Mouse (Mus musculus) intestine, postnatal 0 days (tissue): ENCODE measurements around the gene Trmt10a. TPM values are rescaled to one million over a fixed set of nuclear protein-coding genes. Genes with fewer than 3 reads are reported as not detected.

Experiments used
- ATAC-seq: fragments of 200-750 bp; cut with Nextera tagmentation; 2 replicates; pipeline ENCODE4 v1.8.0; 2017; ENCODE audit warnings: mild to moderate bottlenecking, moderate TSS enrichment, moderate library complexity
- H3K27ac ChIP-seq: fragments of 300-500 bp; sonication (generic); 2 replicates; pipeline ENCODE4 v1.5.1; 2014; ENCODE audit warnings: mild to moderate bottlenecking, low read depth, low read length, moderate library complexity
- H3K27me3 ChIP-seq: fragments of 300-500 bp; sonication (generic); replicated peaks from 2 replicates; pipeline ENCODE4 v1.6.1; 2014; ENCODE audit warnings: low read length, mixed read lengths; ENCODE audit not compliant: control insufficient read depth, insufficient read depth
- H3K36me3 ChIP-seq: fragments of 300-500 bp; sonication (generic); 2 replicates; pipeline ENCODE4 v1.6.1; 2014; ENCODE audit warnings: mild to moderate bottlenecking, moderate library complexity; ENCODE audit not compliant: control insufficient read depth, insufficient read depth
- H3K4me1 ChIP-seq: fragments of 300-500 bp; sonication (generic); replicated peaks from 2 replicates; pipeline ENCODE4 v1.6.1; 2014; ENCODE audit warnings: antibody characterized with exemption, low read length, mixed read lengths; ENCODE audit not compliant: control insufficient read depth, insufficient read depth
- H3K4me2 ChIP-seq: fragments of 300-500 bp; sonication (generic); replicated peaks from 2 replicates; pipeline ENCODE4 v1.6.1; 2014; ENCODE audit warnings: low read depth, mild to moderate bottlenecking, moderate library complexity
- H3K4me3 ChIP-seq: fragments of 300-500 bp; sonication (generic); 2 replicates; pipeline ENCODE4 v1.5.1; 2014; ENCODE audit warnings: low read depth, low read length
- H3K9ac ChIP-seq: fragments of 300-500 bp; sonication (generic); 2 replicates; pipeline ENCODE4 v1.6.1; 2014; ENCODE audit warnings: mild to moderate bottlenecking, low read depth, low read length
- H3K9me3 ChIP-seq: fragments of 300-500 bp; sonication (generic); 2 replicates; pipeline ENCODE4 v1.6.1; 2016; ENCODE audit warnings: mixed run types; ENCODE audit not compliant: control insufficient read depth
- CTCF ChIP-seq: sonication (generic); IDR thresholded peaks from 2 replicates; pipeline ENCODE4 v1.5.1; 2016; ENCODE audit warnings: low read depth, mild to moderate bottlenecking, control low read depth, antibody characterized with exemption, moderate library complexity
- WGBS: fragments of 180-500 bp; shearing (Covaris S2); extraction: QIAGEN DNeasy Blood & Tissue Kit; methylation state at CpG from one replicate; pipeline ENCODE4 v1.1.7; 2014; 5-methylcytosine and 5-hydroxymethylcytosine counted together
- polyA plus RNA-seq: library from polyadenylated mRNA; unstranded; fragments of >200 nt; fragmentation: Nextera tagmentation; extraction: Ambion mirVana; gene quantifications from 2 replicates; pipeline ENCODE4 v1.2.1, GENCODE M21; 2015

Gene Trmt10a
- polyA plus RNA-seq, 1 experiment from 2014 or later = 4.3 TPM

DNA sequence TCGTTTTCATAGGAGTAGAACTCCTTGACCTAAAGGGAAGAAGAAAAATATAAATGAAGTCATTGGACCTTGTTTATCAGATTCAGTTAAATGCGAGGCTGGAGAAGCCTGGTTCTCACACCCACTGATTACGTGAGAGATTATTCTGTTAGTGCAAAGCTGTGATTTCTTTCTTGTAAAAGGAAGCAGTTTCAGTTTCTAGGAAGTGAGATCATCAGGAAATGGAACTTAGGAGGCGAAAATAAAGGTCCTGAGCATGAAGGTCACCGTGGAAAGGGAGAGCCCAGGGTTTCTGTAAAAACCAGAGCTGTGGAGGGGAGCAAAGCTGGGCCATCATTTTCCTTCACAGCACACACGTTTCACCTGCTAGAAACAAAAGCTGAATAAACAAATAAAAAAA is 24.9 kb upstream of the Trmt10a start:
- Histone ChIP-seq H3K27ac (peak overlapping the region; percentile 58), H3K4me2 (no peak overlapping the region), H3K4me1 (no peaks in the 10 kb centered on the region; the same call in 1 of the 2 replicates), H3K4me3 (no peak overlapping the region), H3K27me3 (no peaks in the 10 kb centered on the region), H3K9me3 (no peaks in the 10 kb centered on the region), H3K9ac (0 out of 2 replicates have a peak overlapping the region, but pooled peaks have one; percentile 22), H3K36me3 (peaks cover 36% of the 10 kb centered on the region)
- no peak for TF ChIP-seq CTCF
- WGBS = 51% methylated on average over 6 of the region's 6 CpGs
- ATAC-seq = no peak

DNA sequence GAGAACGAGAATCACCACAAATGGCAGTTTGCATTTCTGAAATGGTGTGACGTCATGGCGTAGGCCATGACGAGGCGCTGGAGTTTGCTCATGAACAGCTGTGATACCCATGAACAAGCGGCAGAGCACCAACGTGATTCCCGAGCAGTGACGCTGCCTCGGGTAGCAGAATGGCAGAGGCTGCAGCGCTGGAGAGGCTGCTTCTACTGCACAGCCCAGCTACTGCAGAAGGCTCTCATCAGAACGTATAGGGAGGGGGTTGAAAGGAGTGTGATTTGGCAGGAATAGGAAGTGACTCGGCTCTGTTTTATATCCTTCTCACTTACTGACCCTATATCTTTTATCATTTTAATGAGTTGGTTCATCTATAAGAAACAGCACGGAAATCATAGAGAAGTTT is 24.4 kb upstream of the Trmt10a start:
- H3K9me3 ChIP-seq = no peaks in the 10 kb centered on the region
- H3K9ac ChIP-seq = 0 out of 2 replicates have a peak overlapping the region, but pooled peaks have one; percentile 22
- H3K4me2 ChIP-seq = no peak overlapping the region
- H3K4me1 ChIP-seq = no peaks in the 10 kb centered on the region; the same call in 1 of the 2 replicates
- no peaks in the 10 kb centered on the region for H3K27me3 ChIP-seq
- ATAC-seq = no peak
- TF ChIP-seq CTCF = no peak
- peak overlapping the region; percentile 58 for H3K27ac ChIP-seq
- no peak overlapping the region for H3K4me3 ChIP-seq
- peaks cover 36% of the 10 kb centered on the region for H3K36me3 ChIP-seq
- WGBS = 70% methylated on average over 14 of the region's 14 CpGs

DNA sequence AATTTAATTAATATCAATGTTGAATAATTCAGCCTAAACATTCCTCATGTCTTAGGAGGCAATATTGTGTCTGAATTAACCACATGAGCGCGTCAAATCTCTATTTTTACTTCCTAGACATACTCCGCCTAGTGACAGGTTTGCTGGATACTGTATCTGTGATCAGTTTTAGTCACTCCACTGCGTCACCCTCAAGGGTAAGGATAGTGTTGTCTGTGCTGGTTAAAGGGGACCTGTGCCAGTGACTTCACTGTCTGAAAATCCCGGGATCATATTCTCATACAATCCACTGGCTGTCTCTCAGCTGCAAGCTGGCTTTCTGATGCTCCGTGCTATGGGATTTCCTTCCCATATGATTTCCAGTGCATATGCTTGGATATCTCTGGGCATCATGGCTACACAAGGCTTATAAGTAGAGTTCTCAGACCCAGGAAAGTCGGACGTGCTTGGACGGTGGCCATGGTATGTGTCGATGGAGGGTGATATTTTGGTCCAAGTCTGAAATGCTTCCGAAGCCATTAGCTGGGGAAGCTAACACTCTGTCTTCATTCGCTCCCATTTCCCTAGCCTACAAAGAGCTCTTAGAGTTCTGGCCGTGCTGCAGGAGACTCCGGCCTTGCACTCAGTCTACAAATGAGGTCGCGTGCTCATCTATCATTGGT is 23.7 kb upstream of the Trmt10a start:
- Histone ChIP-seq H3K4me1 (no peaks in the 10 kb centered on the region; the same call in 1 of the 2 replicates), H3K9me3 (no peaks in the 10 kb centered on the region), H3K36me3 (peaks cover 33% of the 10 kb centered on the region), H3K27me3 (no peaks in the 10 kb centered on the region), H3K27ac (peak overlapping the region; percentile 51; the same call in 1 of the 2 replicates), H3K4me3 (no peak overlapping the region), H3K9ac (no peak overlapping the region), H3K4me2 (no peak overlapping the region)
- 88% methylated on average over 16 of the region's 16 CpGs for WGBS
- ATAC-seq = no peak
- TF ChIP-seq CTCF = no peak

GRCm38 (mm10) chr3:138121461-138121860 is 21.8 kb upstream of the Trmt10a start:
- no peaks in the 10 kb centered on the region for H3K27me3 ChIP-seq

GRCm38 (mm10) chr3:138123842-138124241 is 19.4 kb upstream of the Trmt10a start:
- no peaks in the 10 kb centered on the region for H3K27me3 ChIP-seq
- no peaks in the 10 kb centered on the region; the same call in 1 of the 2 replicates for H3K4me1 ChIP-seq
- H3K36me3 ChIP-seq = peaks cover 16% of the 10 kb centered on the region
- no peaks in the 10 kb centered on the region for H3K9me3 ChIP-seq
- TF ChIP-seq CTCF = no peak
- H3K9ac ChIP-seq = no peak overlapping the region
- 75% methylated on average over 10 of the region's 10 CpGs for WGBS
- H3K27ac ChIP-seq = 0 out of 2 replicates have a peak overlapping the region, but pooled peaks have one; percentile 15
- no peak overlapping the region for H3K4me3 ChIP-seq
- no peak for ATAC-seq
- no peak overlapping the region for H3K4me2 ChIP-seq

More at GRCm38 (mm10) chr3:138121461-138121860, 21.8 kb upstream of the Trmt10a start:
- no peak overlapping the region for H3K4me2 ChIP-seq
- no peaks in the 10 kb centered on the region; the same call in 1 of the 2 replicates for H3K4me1 ChIP-seq
- no peak overlapping the region for H3K4me3 ChIP-seq
- no peak overlapping the region for H3K9ac ChIP-seq
- TF ChIP-seq CTCF = no peak
- H3K27ac ChIP-seq = peak overlapping the region; percentile 82
- ATAC-seq = peak; percentile 77
- 59% methylated on average over 2 of the region's 2 CpGs for WGBS
- H3K36me3 ChIP-seq = peaks cover 22% of the 10 kb centered on the region
- H3K9me3 ChIP-seq = no peaks in the 10 kb centered on the region

DNA sequence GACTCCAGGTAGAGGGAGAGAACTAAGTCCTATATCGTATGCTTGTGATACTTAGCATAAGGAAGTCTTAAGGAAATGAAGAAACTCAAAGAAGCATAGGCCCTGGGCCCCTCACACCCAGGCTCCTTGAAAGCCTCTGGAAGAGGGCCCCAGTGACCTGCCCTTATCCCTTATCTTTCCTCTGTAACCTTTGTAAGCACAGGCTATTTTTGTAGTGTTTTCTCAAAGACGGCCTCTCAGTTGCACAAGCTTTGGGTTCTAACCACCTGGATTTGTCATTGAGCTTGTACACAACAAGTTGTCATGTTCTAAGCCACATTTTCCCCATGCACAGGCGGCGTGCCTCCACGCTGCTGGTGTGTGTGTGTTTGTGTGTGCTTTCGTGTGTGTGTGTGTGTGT is 14.1 kb upstream of the Trmt10a start:
- ATAC-seq = peak; percentile 50
- WGBS = 46% methylated on average over 6 of the region's 6 CpGs
- Histone ChIP-seq H3K27me3 (no peaks in the 10 kb centered on the region), H3K4me3 (peak overlapping the region; percentile 54), H3K36me3 (peaks cover 9% of the 10 kb centered on the region), H3K9me3 (no peaks in the 10 kb centered on the region), H3K27ac (peak overlapping the region; percentile 93), H3K9ac (peak overlapping the region; percentile 43), H3K4me1 (no peaks in the 10 kb centered on the region), H3K4me2 (peak overlapping the region; percentile 61)
- no peak for TF ChIP-seq CTCF
